Mouse (Mus musculus) cerebellum, postnatal 14 days (tissue): Measurements from ENCODE around the gene Gm9970.

Experiments
- DNase-seq, 2 experiments: peaks; one replicate each; pipeline ENCODE4 v3.0.0; 2021; ENCODE audit warnings: mixed read lengths in 2 of 2

The Gm9970 gene

DNA sequence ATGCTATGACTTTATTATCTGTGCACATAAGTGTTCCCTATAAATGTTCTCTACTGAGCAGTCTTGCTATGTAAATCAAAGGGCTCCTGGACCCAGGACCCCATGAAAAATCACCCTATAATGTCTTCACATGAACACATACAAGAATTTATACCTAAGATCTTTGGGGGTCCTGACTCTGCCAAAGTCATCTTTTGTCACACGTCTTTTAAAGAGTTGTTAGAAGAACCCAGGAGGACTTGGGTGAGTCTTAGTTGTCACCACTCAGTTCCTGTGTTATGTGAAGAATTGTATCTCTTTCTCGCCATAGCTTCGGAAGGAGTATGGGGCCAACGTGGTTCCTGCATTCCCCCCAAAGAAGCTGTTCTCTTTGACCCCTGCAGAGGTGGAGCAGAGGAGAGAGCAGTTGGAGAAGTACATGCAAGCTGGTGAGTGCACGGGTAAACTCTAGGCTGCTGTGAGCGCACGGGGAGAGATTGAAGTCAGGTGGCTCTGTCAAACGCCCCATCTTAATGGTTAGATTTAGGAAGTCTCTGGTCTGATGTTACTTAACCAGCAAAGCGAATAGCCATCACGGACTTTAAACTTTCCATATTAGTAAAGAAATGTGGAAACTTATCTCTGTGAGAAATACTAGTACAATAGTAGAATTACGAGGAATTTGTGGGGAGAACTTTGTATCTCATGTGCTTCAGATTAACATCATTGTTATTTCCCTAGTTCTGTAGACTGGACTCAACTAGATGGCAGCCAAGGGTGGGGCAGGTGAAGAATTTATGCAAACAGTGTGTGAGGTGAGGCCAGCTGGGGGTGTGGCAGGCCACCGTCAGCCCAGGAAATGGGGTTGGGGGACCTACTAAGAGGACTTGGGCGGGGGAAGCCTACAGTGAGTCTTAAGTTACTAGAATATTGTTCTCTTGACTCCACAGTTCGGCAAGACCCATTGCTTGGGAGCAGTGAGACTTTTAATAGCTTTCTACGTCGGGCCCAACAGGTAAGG, 46.2 kb downstream of the Gm9970 start:
- DNase-seq: peak in 1 of 2 experiments; percentile 5

DNA sequence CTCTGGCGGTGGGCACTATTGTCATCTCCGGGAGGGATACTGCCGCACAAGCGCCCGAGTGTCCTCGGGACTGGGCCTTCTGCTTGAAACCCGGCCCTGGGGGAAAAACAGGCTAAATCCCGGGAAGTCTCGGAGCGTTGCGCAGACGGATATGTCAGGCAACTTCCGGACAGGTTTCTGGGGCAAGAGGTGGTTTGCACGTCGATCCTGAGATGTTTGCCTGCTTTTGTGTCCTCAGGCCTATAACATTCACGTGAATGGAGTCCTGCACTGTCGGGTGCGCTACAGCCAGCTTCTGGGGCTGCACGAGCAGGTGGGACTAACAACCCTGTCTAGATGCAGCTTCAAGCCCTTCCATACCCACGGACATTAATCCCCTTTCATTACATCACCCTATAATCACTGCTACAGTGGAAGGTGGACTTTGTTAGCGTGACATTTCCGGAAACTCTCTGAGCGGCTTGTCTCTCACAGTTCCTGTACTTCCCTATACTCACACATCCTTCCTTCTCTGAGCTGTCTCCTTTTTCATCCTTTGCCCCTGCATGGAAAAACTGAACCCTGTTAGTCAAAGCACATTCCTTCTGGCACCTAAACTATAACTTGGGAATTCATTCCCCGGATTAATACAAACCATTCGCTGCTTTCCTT, 47.3 kb downstream of the Gm9970 start:
- peak in 1 of 2 experiments; percentile 23 for DNase-seq

DNA sequence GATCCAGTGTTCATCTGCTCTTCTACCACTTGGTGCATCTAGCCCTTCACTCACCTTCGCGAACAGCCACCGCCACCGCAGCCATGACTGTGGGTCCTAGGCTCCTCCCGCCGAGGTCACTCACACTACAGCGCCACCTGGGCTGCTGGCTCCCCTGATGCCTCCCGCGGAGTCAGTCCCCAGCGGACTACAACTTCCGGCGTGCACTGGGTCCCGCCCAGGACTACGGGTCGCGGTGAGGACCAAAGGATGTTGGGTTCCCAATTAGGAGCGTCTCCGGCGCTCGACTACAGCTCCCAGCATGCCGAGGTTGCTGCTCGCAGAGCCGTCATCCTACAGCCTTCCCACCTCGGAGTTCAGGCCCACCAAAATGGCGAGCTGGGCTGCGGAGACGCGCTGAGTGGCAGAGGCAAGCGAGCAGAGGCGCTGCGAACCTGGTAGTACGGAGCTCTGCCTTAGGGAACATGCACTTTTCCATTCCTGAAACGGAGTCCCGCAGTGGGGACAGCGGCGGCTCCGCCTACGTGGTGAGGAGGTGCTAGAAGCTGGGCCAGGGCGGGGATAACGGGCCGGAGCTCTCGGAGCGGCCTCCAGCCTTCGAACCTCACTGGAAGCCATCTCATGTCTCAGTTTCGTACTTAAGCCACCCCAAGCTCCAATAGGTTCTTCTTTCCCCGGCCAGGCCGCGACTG, 47.9 kb downstream of the Gm9970 start, which contains the start of the genes Snx17 and Eif2b4:
Gene Snx17 (plus strand): TSS at position 289 of the 692 bp plus-strand sequence.
Gene Eif2b4 (minus strand): TSS at position 492 of the 692 bp plus-strand sequence.
- DNase-seq: peak; percentile 99 to 100

DNA sequence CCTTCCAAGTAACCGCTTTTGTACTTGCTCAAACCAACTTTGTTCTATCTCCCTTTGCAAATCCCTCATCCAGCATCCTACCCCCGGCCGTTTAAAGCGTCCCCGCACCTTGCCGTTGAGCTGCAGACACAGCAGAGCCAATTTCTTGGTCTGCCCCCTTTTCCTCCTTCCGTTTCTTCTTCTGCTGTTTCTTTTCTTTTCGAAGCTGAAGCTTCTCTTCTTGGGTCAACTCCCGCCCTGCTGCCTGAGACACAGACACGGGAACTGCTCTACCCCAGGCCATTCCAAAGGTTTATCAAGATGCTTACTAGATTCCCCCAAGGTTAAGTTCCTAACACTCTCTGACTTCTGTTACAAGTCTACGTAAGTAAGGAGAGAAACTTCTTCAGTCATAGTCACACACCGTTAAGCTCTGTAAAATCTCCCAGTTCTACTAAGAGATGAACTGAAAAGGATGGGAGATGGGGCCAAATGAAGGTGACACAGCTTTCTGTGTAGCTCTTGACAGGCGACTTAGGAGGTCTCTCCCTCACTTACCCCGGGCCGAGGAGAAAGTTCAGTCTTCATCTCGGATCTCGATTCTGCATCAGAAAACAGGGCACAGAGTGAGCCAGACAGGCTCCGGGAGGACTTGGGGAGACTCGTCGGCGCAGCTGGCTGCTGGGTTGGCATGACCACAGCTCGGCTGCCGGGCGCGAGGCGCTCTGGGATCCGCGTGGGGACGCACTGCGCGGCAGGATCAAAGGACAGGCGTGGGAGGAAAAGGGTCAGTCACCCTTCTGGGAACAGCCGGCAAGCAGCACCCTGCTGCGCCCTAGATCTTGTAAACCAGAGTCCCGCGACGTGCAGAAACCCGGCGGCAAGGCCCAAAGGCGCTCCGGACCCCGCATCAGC, 48.7 kb downstream of the Gm9970 start:
- no peak for DNase-seq
